Mouse (Mus musculus) C2C12 (cell line): ENCODE results near the gene Lrrc49. TPM values are rescaled to one million over a fixed set of nuclear protein-coding genes. Genes with fewer than 3 reads are reported as not detected.

Source experiments
- H3K27me3 ChIP-seq: one replicate; pipeline ENCODE4 v1.6.1; 2011; ENCODE audit not compliant: control insufficient read depth, insufficient read depth, insufficient read length
- H3K36me3 ChIP-seq: one replicate; pipeline ENCODE4 v1.6.1; 2011; ENCODE audit not compliant: control insufficient read depth, insufficient read depth
- H3K4me3 ChIP-seq: one replicate; pipeline ENCODE4 v1.5.1; 2011; ENCODE audit warnings: mild to moderate bottlenecking, control low read depth; ENCODE audit not compliant: poor library complexity, insufficient read depth, severe bottlenecking
- H3K79me2 ChIP-seq: one replicate; pipeline ENCODE4 v1.6.1; 2011; ENCODE audit not compliant: control insufficient read depth, insufficient read depth
- H3K79me3 ChIP-seq: one replicate; pipeline ENCODE4 v1.6.1; 2011; ENCODE audit warnings: low read depth, control low read depth
- H3ac ChIP-seq: one replicate; pipeline ENCODE3; 2011; ENCODE audit warnings: low read depth; ENCODE audit not compliant: control insufficient read depth, insufficient read length
- CEBPB ChIP-seq: IDR thresholded peaks from one replicate; pipeline ENCODE4 v1.6.1; 2011; ENCODE audit warnings: low read depth, mild to moderate bottlenecking, control low read depth, moderate library complexity
- CTCF ChIP-seq: IDR thresholded peaks from one replicate; pipeline ENCODE4 v1.5.1; 2011; ENCODE audit not compliant: control insufficient read depth, insufficient read depth, insufficient read length
- FOSL1 ChIP-seq: IDR thresholded peaks from one replicate; pipeline ENCODE4 v1.8.0; 2011; ENCODE audit warnings: mild to moderate bottlenecking, low read length; ENCODE audit not compliant: poor library complexity, insufficient read depth, severe bottlenecking
- MAX ChIP-seq: IDR thresholded peaks from one replicate; pipeline ENCODE4 v1.6.1; 2011; ENCODE audit warnings: mild to moderate bottlenecking, control low read depth
- MYOD1 ChIP-seq: IDR thresholded peaks from one replicate; pipeline ENCODE4 v1.6.1; 2011; ENCODE audit warnings: low read depth; ENCODE audit not compliant: control insufficient read depth, insufficient read length
- MYOG ChIP-seq: IDR thresholded peaks from one replicate; pipeline ENCODE4 v1.6.1; 2011; ENCODE audit not compliant: control insufficient read depth, insufficient read length; ENCODE audit errors: extremely low read depth
- USF1 ChIP-seq: IDR thresholded peaks from one replicate; pipeline ENCODE4 v1.6.1; 2011; ENCODE audit warnings: low read depth, mild to moderate bottlenecking, control low read depth, moderate library complexity
- polyA plus RNA-seq: library from polyadenylated mRNA; unstranded; fragments of >200 nt; fragmentation: generic; extraction: Trizol; gene quantifications from one replicate; pipeline ENCODE4 v1.2.1, GENCODE M21; 2012; ENCODE audit warnings: missing spikeins

Gene Lrrc49
- polyA plus RNA-seq, 1 experiment: 5.9 TPM

- Histone ChIP-seq H3K27me3 (no peaks in the 10 kb centered on the region), H3K36me3 (no peaks in the 10 kb centered on the region), H3K4me3 (no peak overlapping the region), H3K79me3 (no peaks in the 10 kb centered on the region), H3K79me2 (no peaks in the 10 kb centered on the region), H3ac (no peak overlapping the region)
- TF ChIP-seq CTCF: no peak
- no peak for TF ChIP-seq MYOD1
- TF ChIP-seq USF1: no peak
- TF ChIP-seq MAX: no peak
- TF ChIP-seq CEBPB: no peak
- TF ChIP-seq MYOG: no peak
- TF ChIP-seq FOSL1: no peak
Measured at GRCm38 (mm10) chr9:60562443-60563371, 125.3 kb downstream of the Lrrc49 start.

GRCm38 (mm10) chr9:60561641-60562289, 126.2 kb downstream of the Lrrc49 start:
- H3K79me3 ChIP-seq: no peaks in the 10 kb centered on the region
- no peak overlapping the region for H3K4me3 ChIP-seq
- H3K36me3 ChIP-seq: no peaks in the 10 kb centered on the region
- TF ChIP-seq USF1 (no peak), MAX (no peak), CTCF (no peak), FOSL1 (no peak)
- H3K79me2 ChIP-seq: no peaks in the 10 kb centered on the region
- no peaks in the 10 kb centered on the region for H3K27me3 ChIP-seq
- no peak overlapping the region for H3ac ChIP-seq

GRCm38 (mm10) chr9:60558507-60558906, 129.5 kb downstream of the Lrrc49 start:
- no peaks in the 10 kb centered on the region for H3K79me3 ChIP-seq
- no peak overlapping the region for H3K4me3 ChIP-seq
- no peaks in the 10 kb centered on the region for H3K79me2 ChIP-seq
- peaks cover 11% of the 10 kb centered on the region for H3K27me3 ChIP-seq
- H3ac ChIP-seq: no peak overlapping the region
- H3K36me3 ChIP-seq: no peaks in the 10 kb centered on the region
- no peak for TF ChIP-seq MYOD1

GRCm38 (mm10) chr9:60551238-60551637, 136.7 kb downstream of the Lrrc49 start:
- no peak for TF ChIP-seq FOSL1
- TF ChIP-seq MYOG: no peak
- Histone ChIP-seq H3K79me3 (no peaks in the 10 kb centered on the region), H3K4me3 (no peak overlapping the region), H3K36me3 (no peaks in the 10 kb centered on the region), H3K79me2 (no peaks in the 10 kb centered on the region), H3K27me3 (peaks cover 17% of the 10 kb centered on the region), H3ac (no peak overlapping the region)

GRCm38 (mm10) chr9:60548182-60548581, 139.8 kb downstream of the Lrrc49 start:
- Histone ChIP-seq H3K79me2 (no peaks in the 10 kb centered on the region), H3K36me3 (no peaks in the 10 kb centered on the region), H3K79me3 (no peaks in the 10 kb centered on the region), H3K27me3 (peaks cover 6% of the 10 kb centered on the region), H3K4me3 (no peak overlapping the region), H3ac (no peak overlapping the region)
- TF ChIP-seq FOSL1 (no peak), USF1 (no peak), CTCF (peak; percentile 76), MAX (no peak)

GRCm38 (mm10) chr9:60546169-60546568, 141.8 kb downstream of the Lrrc49 start:
- no peaks in the 10 kb centered on the region for H3K27me3 ChIP-seq
- no peaks in the 10 kb centered on the region for H3K36me3 ChIP-seq
- no peak overlapping the region for H3ac ChIP-seq
- no peaks in the 10 kb centered on the region for H3K79me2 ChIP-seq
- H3K79me3 ChIP-seq: no peaks in the 10 kb centered on the region
- TF ChIP-seq MAX (no peak), FOSL1 (no peak), CTCF (no peak), CEBPB (no peak), MYOG (no peak), MYOD1 (no peak), USF1 (no peak)
- H3K4me3 ChIP-seq: no peak overlapping the region
